ENCODE assay signal across 9 mouse cellular contexts in genomic region chr14:30716953-30717285, GRCm38 (mm10). TPM values are rescaled to one million over a fixed set of nuclear protein-coding genes. Genes with fewer than 3 reads are reported as not detected.
DNase-seq lines count a peak whose midpoint lies in the region; ATAC-seq and TF ChIP-seq lines count a peak whose summit lies in the region.
"Had no signal": no experiment of that assay in that cellular context is flagged by ENCODE, and none has a peak within 500 bp of the region (broad histone marks: within the 10 kb centered on the region; RNA-seq: fewer than 3 reads in every experiment).

No protein-coding gene starts in this region.

- H3K4me3 ChIP-seq in E14TG2a.4 (replicated peaks; ENCODE audit: low read length): peak overlapping the region; percentile 90
- H3K4me3 ChIP-seq in erythroblast, embryonic 14.5 days (replicated peaks): peak overlapping the region; percentile 72
- peak overlapping the region; percentile 95 for H3K4me3 ChIP-seq in midbrain, embryonic 12.5 days

- H3K4me2 ChIP-seq in midbrain, embryonic 12.5 days (replicated peaks): peak overlapping the region; percentile 76

- ATAC-seq in midbrain, embryonic 12.5 days (ENCODE audit: low FRiP score, low read depth): no peak

- peaks cover 45% of the 10 kb centered on the region for H3K27me3 ChIP-seq in E14TG2a.4 (ENCODE audit: insufficient read depth, low read length)
- H3K27me3 ChIP-seq in erythroblast, embryonic 14.5 days (ENCODE audit: control insufficient read depth): peaks cover 13% of the 10 kb centered on the region
- peaks cover 13% of the 10 kb centered on the region for H3K27me3 ChIP-seq in midbrain, embryonic 12.5 days
- H3K27me3 ChIP-seq: Patski had no signal

- peak; percentile 18 for DNase-seq in embryo, embryonic 10 days (ENCODE audit: low spot score)
- DNase-seq in embryo, embryonic 10.5 days (ENCODE audit: low spot score): no peak
- DNase-seq in kidney, adult 9 months: peak; percentile 61
- no peak for DNase-seq in layer of hippocampus, postnatal 36 days
- DNase-seq in right cerebral cortex, postnatal 25 days: no peak

- no peak overlapping the region for H3K27ac ChIP-seq in midbrain, embryonic 12.5 days (replicated peaks)

- 7% methylated on average over 7 of the region's 7 CpGs for WGBS in midbrain, embryonic 12.5 days

- no peaks in the 10 kb centered on the region for H3K36me3 ChIP-seq in E14TG2a.4 (ENCODE audit: insufficient read depth, low read length)
- H3K36me3 ChIP-seq in erythroblast, embryonic 14.5 days (ENCODE audit: control insufficient read depth): peaks cover 3% of the 10 kb centered on the region
- no peaks in the 10 kb centered on the region for H3K36me3 ChIP-seq in midbrain, embryonic 12.5 days

- H3K9me3 ChIP-seq in E14TG2a.4 (ENCODE audit: low read length): no peaks in the 10 kb centered on the region
- H3K9me3 ChIP-seq in erythroblast, embryonic 14.5 days (ENCODE audit: control insufficient read depth, low read length): no peaks in the 10 kb centered on the region
- no peaks in the 10 kb centered on the region for H3K9me3 ChIP-seq in midbrain, embryonic 12.5 days

- H3K9ac ChIP-seq in midbrain, embryonic 12.5 days (replicated peaks): peak overlapping the region; percentile 91

- H3K4me1 ChIP-seq in E14TG2a.4 (replicated peaks; ENCODE audit: low read depth, low read length): peaks cover 21% of the 10 kb centered on the region
- peaks cover 34% of the 10 kb centered on the region for H3K4me1 ChIP-seq in erythroblast, embryonic 14.5 days (ENCODE audit: control insufficient read depth)
- peaks cover 12% of the 10 kb centered on the region for H3K4me1 ChIP-seq in midbrain, embryonic 12.5 days

- no peak for TF ChIP-seq CTCF in E14TG2a.4 (conservative IDR thresholded peaks at IDR 0.05; ENCODE audit: low read length)

RNA-seq across cellular contexts. Expression of gene Sfmbt1, which starts 2.3 kb away (rescaled TPM):
- 0.13 and 0.18 TPM in 2 replicates for polyA plus RNA-seq in erythroblast, embryonic 14.5 days (2012)
- polyA plus RNA-seq in midbrain, embryonic 12.5 days (2016; fragmentation: Nextera tagmentation; extraction: Ambion mirVana): 21.5 and 24.0 TPM in 2 replicates
- total RNA-seq in layer of hippocampus, postnatal 36 days (2021): 10 to 100 TPM; 32.3 to 33.0 TPM

Comparison
In these comparisons a context has a peak if more than half of its experiments do, and no peak if none do; other contexts are left out.
1. DNase-seq: peak in embryo, embryonic 10 days (single experiment) and kidney, adult 9 months (single experiment); none in embryo, embryonic 10.5 days (single experiment), layer of hippocampus, postnatal 36 days (0 of 2) and right cerebral cortex, postnatal 25 days (single experiment).
2. RNA of gene Sfmbt1, which starts 2.3 kb away (polyA plus RNA-seq): 21.5 to 24.0 TPM in midbrain, embryonic 12.5 days; 0.13 to 0.18 TPM in erythroblast, embryonic 14.5 days; every median in the first group is over 10 times any median in the second.
3. Peak in every context shown above with its lines, with median percentiles within 50 percentile points of each other: H3K4me3 ChIP-seq.